Mouse (Mus musculus): ENCODE measurements at regions not wholly inside any gene's neighbourhood (a gene's known extent, or its start where the extent isn't known, plus 50 kb on each side); places are given as distances from the start of the nearest gene placed in this dataset.

GRCm38 (mm10) chr13:44346636-44347035 is 382.6 kb upstream of the Jarid2 start:
- DNase-seq (ENCODE audit: low spot score in 2 of 2) = no peak

GRCm38 (mm10) chr13:44347662-44348061 is 381.6 kb upstream of the Jarid2 start:
- DNase-seq (ENCODE audit: low spot score in 2 of 2) = no peak

- no peak for DNase-seq (ENCODE audit: low spot score in 2 of 2)
These were observed 375.4 kb upstream of the Jarid2 start for GRCm38 (mm10) chr13:44353899-44354298.

GRCm38 (mm10) chr13:44355771-44356221 is 373.5 kb upstream of the Jarid2 start:
- no peak for DNase-seq (ENCODE audit: low spot score in 2 of 2)

GRCm38 (mm10) chr13:44356981-44357380 is 372.3 kb upstream of the Jarid2 start:
- no peak for DNase-seq (ENCODE audit: low spot score in 2 of 2)

GRCm38 (mm10) chr13:44359344-44359743 is 369.9 kb upstream of the Jarid2 start:
- DNase-seq (ENCODE audit: low spot score in 2 of 2) = no peak

GRCm38 (mm10) chr13:44360016-44360415 is 369.3 kb upstream of the Jarid2 start:
- DNase-seq (ENCODE audit: low spot score in 2 of 2) = no peak

- no peak for DNase-seq (ENCODE audit: low spot score in 2 of 2)
These were observed 368.5 kb upstream of the Jarid2 start for GRCm38 (mm10) chr13:44360725-44361290.

- DNase-seq (ENCODE audit: low spot score in 2 of 2) = no peak
These were observed 366.8 kb upstream of the Jarid2 start for GRCm38 (mm10) chr13:44362293-44363005.

GRCm38 (mm10) chr13:44363016-44363415 is 366.3 kb upstream of the Jarid2 start:
- no peak for DNase-seq (ENCODE audit: low spot score in 2 of 2)

GRCm38 (mm10) chr13:44369301-44369700 is 360.0 kb upstream of the Jarid2 start:
- DNase-seq (ENCODE audit: low spot score in 2 of 2) = no peak

GRCm38 (mm10) chr13:44372361-44372877 is 356.9 kb upstream of the Jarid2 start:
- no peak for DNase-seq (ENCODE audit: low spot score in 2 of 2)

GRCm38 (mm10) chr13:44375476-44376159 is 353.7 kb upstream of the Jarid2 start:
- DNase-seq (ENCODE audit: low spot score in 2 of 2) = no peak

GRCm38 (mm10) chr13:44376160-44376488 is 353.1 kb upstream of the Jarid2 start:
- no peak for DNase-seq (ENCODE audit: low spot score in 2 of 2)

- no peak for DNase-seq (ENCODE audit: low spot score in 2 of 2)
These were observed 347.4 kb upstream of the Jarid2 start for GRCm38 (mm10) chr13:44381721-44382450.

GRCm38 (mm10) chr13:44383322-44383721 is 346.0 kb upstream of the Jarid2 start:
- DNase-seq (ENCODE audit: low spot score in 2 of 2) = no peak

- no peak for DNase-seq (ENCODE audit: low spot score in 2 of 2)
These were observed 342.5 kb upstream of the Jarid2 start for GRCm38 (mm10) chr13:44386767-44387166.

GRCm38 (mm10) chr13:44389696-44390095 is 339.6 kb upstream of the Jarid2 start:
- DNase-seq (ENCODE audit: low spot score in 2 of 2) = no peak

GRCm38 (mm10) chr13:44390666-44391390 is 338.4 kb upstream of the Jarid2 start:
- no peak for DNase-seq (ENCODE audit: low spot score in 2 of 2)

GRCm38 (mm10) chr13:44394016-44394415 is 335.3 kb upstream of the Jarid2 start:
- no peak for DNase-seq (ENCODE audit: low spot score in 2 of 2)

GRCm38 (mm10) chr13:44398613-44399369 is 330.5 kb upstream of the Jarid2 start:
- no peak for DNase-seq (ENCODE audit: low spot score in 2 of 2)
